Mouse (Mus musculus) lung, adult 2 months (tissue): Measurements from ENCODE around the gene Dmwd.

Experiments
- CTCF ChIP-seq: fragments of 200-500 bp; IDR thresholded peaks from 2 replicates; pipeline ENCODE4 v1.5.1; 2011; ENCODE audit warnings: mild to moderate bottlenecking, low read length, control low read depth; ENCODE audit not compliant: insufficient read depth
- POLR2A ChIP-seq: fragments of 200-500 bp; IDR thresholded peaks from 2 replicates; pipeline ENCODE4 v1.6.1; 2011; ENCODE audit warnings: low read depth, mild to moderate bottlenecking, control low read depth, low read length, borderline replicate concordance; ENCODE audit errors: extremely low read depth

DNA sequence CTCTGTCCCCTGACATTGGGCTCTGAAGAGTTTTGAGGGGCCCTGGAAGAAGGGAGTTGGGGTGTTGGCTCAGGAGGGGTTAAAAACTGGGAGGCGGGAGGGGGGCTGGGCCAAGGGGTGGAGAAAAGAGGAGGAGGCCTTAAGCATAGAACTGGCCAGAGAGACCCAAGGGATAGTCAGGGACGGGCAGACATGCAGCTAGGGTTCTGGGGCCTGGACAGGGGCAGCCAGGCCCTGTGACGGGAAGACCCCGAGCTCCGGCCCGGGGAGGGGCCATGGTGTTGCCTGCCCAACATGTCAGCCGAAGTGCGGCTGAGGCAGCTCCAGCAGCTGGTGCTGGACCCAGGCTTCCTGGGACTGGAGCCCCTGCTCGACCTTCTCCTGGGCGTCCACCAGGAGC lies 7.7 kb downstream of the Dmwd start, which contains the start of gene Dmpk:
- TF ChIP-seq POLR2A (0 out of 2 replicates have a peak, but pooled peaks have one; percentile 24), CTCF (no peak)
